Mouse (Mus musculus) MEL-GATA-1-ER (cell line): ENCODE measurements around the gene Zfp335.
"Not testable (repeated sequence)": the region's sequence is repeated elsewhere in the genome, so short reads cannot be mapped to it uniquely, and the experiment has no call there.

Source experiments
- DNase-seq: peaks from one replicate; pipeline ENCODE4 v3.0.0-alpha.2; 2012; ENCODE audit warnings: low read depth; ENCODE audit errors: extremely low read depth

Zfp335 gene

GRCm38 (mm10) chr2:164871602-164872303 lies 39.8 kb downstream of the Zfp335 start:
- DNase-seq: no peak

- DNase-seq: no peak
Observed at GRCm38 (mm10) chr2:164868491-164868890, 43.1 kb downstream of the Zfp335 start.

- no peak for DNase-seq
Observed at GRCm38 (mm10) chr2:164867566-164867965, 44.0 kb downstream of the Zfp335 start.

- no peak for DNase-seq
Observed at GRCm38 (mm10) chr2:164866741-164867551, 44.6 kb downstream of the Zfp335 start.

- DNase-seq: no peak
Observed at GRCm38 (mm10) chr2:164864593-164864992, 47.0 kb downstream of the Zfp335 start.

- not testable (repeated sequence) for DNase-seq
Observed at GRCm38 (mm10) chr2:164863411-164863810, 48.1 kb downstream of the Zfp335 start.

- DNase-seq: peak; percentile 78
Observed at GRCm38 (mm10) chr2:164862179-164862861, 49.2 kb downstream of the Zfp335 start.

- DNase-seq: no peak
Observed at GRCm38 (mm10) chr2:164861094-164861493, 50.5 kb downstream of the Zfp335 start.

- no peak for DNase-seq
Observed at GRCm38 (mm10) chr2:164859640-164860432, 51.7 kb downstream of the Zfp335 start.

GRCm38 (mm10) chr2:164859155-164859554 lies 52.4 kb downstream of the Zfp335 start:
- DNase-seq: no peak

GRCm38 (mm10) chr2:164857842-164858553 lies 53.6 kb downstream of the Zfp335 start:
- no peak for DNase-seq

GRCm38 (mm10) chr2:164857101-164857821 lies 54.3 kb downstream of the Zfp335 start, which contains the start of gene Pltp:
TSS of gene Pltp (minus strand) at chr2:164857711.
- DNase-seq: no peak

GRCm38 (mm10) chr2:164856309-164857100 lies 55.1 kb downstream of the Zfp335 start:
- no peak for DNase-seq

GRCm38 (mm10) chr2:164855572-164855971 lies 56.0 kb downstream of the Zfp335 start:
- not testable (repeated sequence) for DNase-seq

GRCm38 (mm10) chr2:164850061-164850460 lies 61.5 kb downstream of the Zfp335 start:
- no peak for DNase-seq

- DNase-seq: no peak
Observed at GRCm38 (mm10) chr2:164845782-164846181, 65.8 kb downstream of the Zfp335 start.
